Mouse (Mus musculus) embryonic fibroblast, embryonic 13.5 days (primary cell): ENCODE measurements at regions not wholly inside any gene's neighbourhood (a gene's known extent, or its start where the extent isn't known, plus 50 kb on each side); places are given as distances from the start of the nearest gene placed in this dataset.

Experiments used
- H3K27ac ChIP-seq: 2 replicates; pipeline ENCODE4 v1.5.1; 2012; ENCODE audit warnings: low read length, control low read depth, inconsistent platforms; ENCODE audit not compliant: insufficient read depth
- H3K4me1 ChIP-seq: 2 replicates; pipeline ENCODE4 v1.6.1; 2011; ENCODE audit warnings: low read length; ENCODE audit not compliant: control insufficient read depth, insufficient read depth
- H3K4me3 ChIP-seq: 2 replicates; pipeline ENCODE4 v1.5.1; 2011; ENCODE audit warnings: mild to moderate bottlenecking, control low read depth, low read length; ENCODE audit not compliant: insufficient read depth
- CTCF ChIP-seq: IDR thresholded peaks from 2 replicates; pipeline ENCODE4 v1.5.1; 2011; ENCODE audit warnings: mild to moderate bottlenecking, control low read depth, low read length, moderate library complexity, borderline replicate concordance; ENCODE audit not compliant: insufficient read depth
- POLR2A ChIP-seq: IDR thresholded peaks from 2 replicates; pipeline ENCODE4 v1.6.1; 2011; ENCODE audit warnings: low read depth, mild to moderate bottlenecking, control low read depth, low read length, moderate library complexity

GRCm38 (mm10) chr8:92581051-92581450, 93.0 kb upstream of the Irx6 start:
- TF ChIP-seq CTCF (no peak), POLR2A (no peak)
- H3K4me3 ChIP-seq: no peak overlapping the region
- no peak overlapping the region for H3K27ac ChIP-seq
- no peaks in the 10 kb centered on the region for H3K4me1 ChIP-seq

GRCm38 (mm10) chr8:92600766-92601165, 73.3 kb upstream of the Irx6 start:
- H3K4me3 ChIP-seq: no peak overlapping the region
- TF ChIP-seq CTCF: no peak
- no peak for TF ChIP-seq POLR2A
- no peaks in the 10 kb centered on the region for H3K4me1 ChIP-seq
- H3K27ac ChIP-seq: no peak overlapping the region

GRCm38 (mm10) chr8:92602973-92603372, 71.1 kb upstream of the Irx6 start:
- no peaks in the 10 kb centered on the region for H3K4me1 ChIP-seq
- TF ChIP-seq CTCF (no peak), POLR2A (no peak)
- H3K4me3 ChIP-seq: no peak overlapping the region
- no peak overlapping the region for H3K27ac ChIP-seq

DNA sequence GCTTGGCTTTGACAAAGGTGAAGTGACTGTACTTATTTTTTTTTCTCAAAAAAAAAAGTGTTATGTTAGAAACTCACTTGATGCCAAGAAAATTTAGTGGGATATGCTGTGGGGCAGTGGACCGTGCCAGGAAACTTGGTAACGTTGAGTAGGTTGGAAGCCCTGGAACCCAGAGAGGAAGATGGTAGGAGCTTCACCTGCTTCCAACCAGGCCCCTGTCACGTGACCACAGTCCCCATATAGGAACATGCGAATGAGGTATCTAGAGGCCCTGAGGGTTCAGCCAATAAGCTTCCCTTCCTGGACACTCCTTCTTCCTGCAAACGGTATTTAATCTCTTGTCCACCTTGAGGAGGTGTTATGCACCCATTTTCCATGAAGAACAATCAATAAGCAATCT, 68.5 kb upstream of the Irx6 start:
- Histone ChIP-seq H3K4me1 (no peaks in the 10 kb centered on the region), H3K27ac (no peak overlapping the region), H3K4me3 (no peak overlapping the region)
- TF ChIP-seq CTCF (no peak), POLR2A (no peak)

DNA sequence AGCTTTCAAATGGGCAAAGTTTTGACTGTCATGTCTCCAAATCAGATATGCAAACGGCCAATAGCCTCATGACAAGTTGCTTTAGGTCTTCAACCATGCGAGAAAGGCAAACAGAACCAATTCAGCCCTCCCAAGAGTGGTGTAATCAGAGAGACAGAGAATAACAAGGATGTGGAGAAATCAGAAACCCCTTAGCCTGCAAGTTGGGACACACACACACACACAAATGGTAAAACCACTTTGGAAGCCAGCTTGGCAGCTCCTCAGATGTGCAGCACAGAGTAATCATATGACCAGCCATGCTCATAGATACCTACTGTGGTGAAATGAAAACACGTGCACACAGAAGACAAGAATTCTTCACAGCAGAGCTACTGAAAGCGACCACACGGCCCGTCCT, 66.5 kb upstream of the Irx6 start:
- Histone ChIP-seq H3K4me3 (no peak overlapping the region), H3K27ac (no peak overlapping the region), H3K4me1 (no peaks in the 10 kb centered on the region)
- TF ChIP-seq POLR2A (no peak), CTCF (no peak)

- Histone ChIP-seq H3K4me1 (no peaks in the 10 kb centered on the region), H3K27ac (no peak overlapping the region), H3K4me3 (no peak overlapping the region)
- TF ChIP-seq POLR2A (no peak), CTCF (no peak)
Measured at GRCm38 (mm10) chr8:92609908-92610307, 64.2 kb upstream of the Irx6 start.

- H3K4me3 ChIP-seq: no peak overlapping the region
- no peak overlapping the region for H3K27ac ChIP-seq
- H3K4me1 ChIP-seq: no peaks in the 10 kb centered on the region
- no peak for TF ChIP-seq CTCF
- no peak for TF ChIP-seq POLR2A
Measured at GRCm38 (mm10) chr8:92610487-92611059, 63.5 kb upstream of the Irx6 start.

GRCm38 (mm10) chr8:92613486-92613885, 60.6 kb upstream of the Irx6 start:
- Histone ChIP-seq H3K27ac (no peak overlapping the region), H3K4me3 (no peak overlapping the region), H3K4me1 (no peaks in the 10 kb centered on the region)
- TF ChIP-seq POLR2A: no peak
- no peak for TF ChIP-seq CTCF

DNA sequence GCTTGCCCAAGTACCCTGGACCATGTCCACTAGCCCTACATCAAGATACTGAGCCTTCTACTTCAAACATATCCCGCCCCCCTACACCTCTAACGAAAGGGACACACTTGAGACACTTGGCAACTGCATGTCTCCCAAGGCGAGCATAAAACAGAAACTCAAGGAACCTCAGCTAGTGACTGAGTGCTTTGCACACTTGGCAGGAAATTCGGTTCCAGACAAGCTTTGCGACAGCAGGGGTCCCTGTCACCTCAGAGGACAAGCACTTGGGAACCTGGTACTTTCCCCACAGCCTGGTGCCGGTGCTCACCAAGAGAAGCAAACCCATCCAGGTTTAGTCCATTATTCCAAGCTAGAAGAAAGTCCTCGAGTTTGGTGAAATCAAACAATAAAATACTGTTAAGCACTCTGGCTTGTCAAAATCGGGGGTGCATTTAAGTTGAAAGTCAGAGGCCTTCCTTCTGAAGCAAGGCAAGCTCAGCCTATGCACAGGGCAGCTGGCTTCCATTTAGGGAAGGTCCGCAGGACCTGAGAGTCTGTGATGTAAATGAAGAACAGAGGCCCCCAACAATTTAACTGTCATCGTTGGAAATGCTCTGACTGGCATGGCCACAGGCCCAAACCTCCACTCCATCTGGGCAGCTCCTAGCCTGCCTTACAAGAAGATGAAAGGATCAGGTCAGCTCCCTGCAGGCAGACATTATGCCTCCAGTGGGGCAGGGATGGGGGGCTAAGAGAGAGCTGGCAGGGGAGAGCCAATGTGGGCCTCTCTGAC, 57.6 kb upstream of the Irx6 start:
- TF ChIP-seq POLR2A: no peak
- TF ChIP-seq CTCF: no peak
- Histone ChIP-seq H3K4me1 (no peaks in the 10 kb centered on the region), H3K27ac (no peak overlapping the region), H3K4me3 (no peak overlapping the region)

- Histone ChIP-seq H3K4me1 (no peaks in the 10 kb centered on the region), H3K27ac (no peak overlapping the region), H3K4me3 (no peak overlapping the region)
- TF ChIP-seq POLR2A: no peak
- TF ChIP-seq CTCF: no peak
Measured at GRCm38 (mm10) chr8:92618281-92618680, 55.8 kb upstream of the Irx6 start.
